Mouse (Mus musculus): ENCODE measurements around the gene Clcc1. TPM values are rescaled to one million over a fixed set of nuclear protein-coding genes. Genes with fewer than 3 reads are reported as not detected.
"Not testable (repeated sequence)": the region's sequence is repeated elsewhere in the genome, so short reads cannot be mapped to it uniquely, and the experiment has no call there.

The Clcc1 gene
- polyA plus RNA-seq, 1 experiment from 2014 or later: 44.6 TPM

GRCm38 (mm10) chr3:108658612-108659011 is 4.9 kb downstream of the Clcc1 start:
- 0 out of 2 replicates have a peak, but pooled peaks cover 6% of the 10 kb centered on the region for H3K9me3 ChIP-seq (replicated peaks)
- H3K27ac ChIP-seq: no peak overlapping the region
- no peak overlapping the region for H3K9ac ChIP-seq
- peaks cover 14% of the 10 kb centered on the region for H3K4me1 ChIP-seq (replicated peaks)
- ATAC-seq (ENCODE audit: low read depth) (no peak), DNase-seq (no peak)
- H3K27me3 ChIP-seq: no peaks in the 10 kb centered on the region
- H3K4me2 ChIP-seq: no peak overlapping the region
- H3K36me3 ChIP-seq: peaks cover 46% of the 10 kb centered on the region
- 89% methylated on average over 9 of the region's 9 CpGs for WGBS (ENCODE audit: insufficient replicate concordance)
- no peak overlapping the region for H3K4me3 ChIP-seq (replicated peaks)

DNA sequence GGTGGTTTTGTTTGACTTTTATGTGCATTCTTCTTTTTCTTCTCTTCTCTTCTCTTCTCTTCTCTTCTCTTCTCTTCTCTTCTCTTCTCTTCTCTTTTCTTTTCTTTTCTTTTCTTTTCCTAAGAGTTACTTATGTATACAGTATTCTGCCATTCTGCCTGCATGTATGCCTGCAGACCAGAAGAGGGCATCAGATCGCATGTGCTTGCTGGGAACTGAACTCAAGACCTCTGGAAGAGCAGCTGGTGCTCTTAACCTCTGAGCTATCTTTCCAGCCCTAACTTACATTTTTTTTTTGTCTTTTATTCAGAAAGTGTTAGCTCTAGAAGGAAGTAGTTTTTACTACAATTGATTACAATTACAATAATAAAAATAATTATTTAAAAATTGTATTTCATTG is 7.2 kb downstream of the Clcc1 start:
- H3K4me2 ChIP-seq: no peak overlapping the region
- H3K9ac ChIP-seq: no peak overlapping the region
- no peak overlapping the region for H3K4me3 ChIP-seq (replicated peaks)
- ATAC-seq (ENCODE audit: low read depth): no peak
- no peak for DNase-seq
- peaks cover 63% of the 10 kb centered on the region for H3K36me3 ChIP-seq
- H3K27me3 ChIP-seq: no peaks in the 10 kb centered on the region
- WGBS (ENCODE audit: insufficient replicate concordance): 70% methylated on average over 1 of the region's 1 CpGs
- H3K27ac ChIP-seq: no peak overlapping the region
- H3K9me3 ChIP-seq (replicated peaks): 0 out of 2 replicates have a peak, but pooled peaks cover 6% of the 10 kb centered on the region
- H3K4me1 ChIP-seq (replicated peaks): no peaks in the 10 kb centered on the region

- Histone ChIP-seq H3K36me3 (peaks cover 91% of the 10 kb centered on the region), H3K4me1 (replicated peaks) (no peaks in the 10 kb centered on the region), H3K4me3 (replicated peaks) (no peak overlapping the region), H3K27me3 (no peaks in the 10 kb centered on the region), H3K9ac (no peak overlapping the region), H3K4me2 (no peak overlapping the region), H3K27ac (no peak overlapping the region), H3K9me3 (replicated peaks) (no peaks in the 10 kb centered on the region)
- ATAC-seq (ENCODE audit: low read depth) (no peak), DNase-seq (no peak)
- WGBS (ENCODE audit: insufficient replicate concordance): 78% methylated on average over 4 of the region's 4 CpGs
Observed at GRCm38 (mm10) chr3:108676616-108677015, 22.9 kb downstream of the Clcc1 start.

GRCm38 (mm10) chr3:108681004-108681403 is 27.3 kb downstream of the Clcc1 start:
- Histone ChIP-seq H3K4me1 (replicated peaks) (no peaks in the 10 kb centered on the region), H3K4me2 (no peak overlapping the region), H3K27ac (no peak overlapping the region), H3K36me3 (peaks cover 94% of the 10 kb centered on the region), H3K9ac (no peak overlapping the region), H3K27me3 (no peaks in the 10 kb centered on the region), H3K9me3 (replicated peaks) (no peaks in the 10 kb centered on the region), H3K4me3 (replicated peaks) (no peak overlapping the region)
- 78% methylated on average over 4 of the region's 4 CpGs for WGBS (ENCODE audit: insufficient replicate concordance)
- ATAC-seq (ENCODE audit: low read depth): 0 out of 2 replicates have a peak, but pooled peaks have one; percentile 41
- no peak for DNase-seq

DNA sequence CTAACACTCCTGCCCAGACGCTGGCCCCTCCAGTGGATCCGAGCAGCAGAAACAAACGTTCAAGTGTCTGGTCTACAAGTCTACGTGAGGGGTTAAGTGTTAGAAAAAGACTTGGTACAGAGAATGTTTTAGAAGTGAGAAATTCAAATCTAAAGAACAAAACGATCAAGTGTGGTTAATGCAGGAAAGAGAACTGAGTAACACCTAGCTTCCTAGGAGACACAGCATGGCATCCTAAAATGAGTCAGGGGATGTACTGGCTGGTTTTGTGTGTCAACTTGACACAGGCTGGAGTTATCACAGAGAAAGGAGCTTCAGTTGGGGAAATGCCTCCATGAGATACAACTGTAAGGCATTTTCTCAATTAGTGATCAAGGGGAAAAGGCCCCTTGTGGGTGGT is 29.9 kb downstream of the Clcc1 start:
- not testable (repeated sequence) for DNase-seq; H3K9ac ChIP-seq; H3K27ac ChIP-seq; H3K4me2 ChIP-seq; H3K9me3 ChIP-seq (replicated peaks); H3K4me1 ChIP-seq (replicated peaks); H3K4me3 ChIP-seq (replicated peaks); ATAC-seq (ENCODE audit: low read depth); H3K27me3 ChIP-seq
- peaks cover 91% of the 10 kb centered on the region for H3K36me3 ChIP-seq
- 86% methylated on average over 5 of the region's 5 CpGs for WGBS (ENCODE audit: insufficient replicate concordance)

GRCm38 (mm10) chr3:108685701-108686100 is 32.0 kb downstream of the Clcc1 start:
- Histone ChIP-seq H3K27me3 (no peaks in the 10 kb centered on the region), H3K4me2 (no peak overlapping the region), H3K9me3 (replicated peaks) (no peaks in the 10 kb centered on the region), H3K9ac (no peak overlapping the region), H3K36me3 (peaks cover 88% of the 10 kb centered on the region), H3K4me3 (replicated peaks) (no peak overlapping the region), H3K4me1 (replicated peaks) (no peaks in the 10 kb centered on the region), H3K27ac (no peak overlapping the region)
- DNase-seq (no peak), ATAC-seq (ENCODE audit: low read depth) (no peak)
- WGBS (ENCODE audit: insufficient replicate concordance): 95% methylated on average over 7 of the region's 7 CpGs

DNA sequence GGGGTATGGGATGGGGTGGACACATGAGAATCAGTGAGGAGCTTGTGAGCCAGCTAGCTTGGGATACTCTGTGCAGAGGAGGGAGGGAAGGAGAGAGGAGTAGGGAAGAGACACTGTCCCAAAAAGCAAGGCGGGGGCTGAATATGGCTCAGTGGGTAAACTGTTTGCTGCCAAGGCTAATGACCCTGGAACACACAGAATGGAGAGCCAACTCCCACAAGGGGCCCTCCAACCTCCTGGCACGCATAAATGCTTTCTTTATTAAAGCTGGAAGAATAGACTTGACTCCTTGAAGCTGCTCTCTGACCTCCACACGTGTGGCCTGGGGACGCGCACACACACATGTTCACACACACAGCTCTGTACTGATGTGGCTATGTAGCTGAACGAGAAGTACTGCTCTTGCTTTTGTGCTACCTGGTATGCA is 35.3 kb downstream of the Clcc1 start:
- no peak overlapping the region for H3K4me2 ChIP-seq
- 79% methylated on average over 6 of the region's 6 CpGs for WGBS (ENCODE audit: insufficient replicate concordance)
- no peaks in the 10 kb centered on the region for H3K4me1 ChIP-seq (replicated peaks)
- no peak overlapping the region for H3K4me3 ChIP-seq (replicated peaks)
- DNase-seq (no peak), ATAC-seq (ENCODE audit: low read depth) (no peak)
- no peaks in the 10 kb centered on the region for H3K9me3 ChIP-seq (replicated peaks)
- no peak overlapping the region for H3K9ac ChIP-seq
- peaks cover 67% of the 10 kb centered on the region for H3K36me3 ChIP-seq
- H3K27me3 ChIP-seq: no peaks in the 10 kb centered on the region
- no peak overlapping the region for H3K27ac ChIP-seq

DNA sequence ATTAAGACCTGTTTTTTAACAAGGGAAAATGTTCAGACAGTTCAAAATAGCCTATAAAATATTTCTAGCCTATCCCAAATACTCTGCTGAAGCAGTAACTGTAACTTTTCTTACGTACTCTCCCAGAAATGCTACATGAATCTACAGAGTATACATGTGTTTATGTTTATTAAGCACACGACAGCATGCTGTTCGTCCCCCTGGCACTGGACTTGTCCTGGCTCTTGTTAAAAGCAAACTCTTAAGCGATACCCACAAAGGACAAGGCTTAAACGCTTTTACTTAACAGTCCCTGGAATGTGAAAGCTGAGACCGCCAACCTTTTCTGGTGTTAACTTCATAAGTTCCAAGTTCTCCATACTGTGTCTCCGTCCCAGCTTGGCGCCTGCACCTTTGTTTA is 35.7 kb downstream of the Clcc1 start:
- H3K4me3 ChIP-seq (replicated peaks): no peak overlapping the region
- H3K27ac ChIP-seq: no peak overlapping the region
- no peaks in the 10 kb centered on the region for H3K27me3 ChIP-seq
- no peak for DNase-seq
- H3K9me3 ChIP-seq (replicated peaks): no peaks in the 10 kb centered on the region
- no peak overlapping the region for H3K9ac ChIP-seq
- no peaks in the 10 kb centered on the region for H3K4me1 ChIP-seq (replicated peaks)
- no peak overlapping the region for H3K4me2 ChIP-seq
- WGBS (ENCODE audit: insufficient replicate concordance): 88% methylated on average over 8 of the region's 8 CpGs
- peaks cover 67% of the 10 kb centered on the region for H3K36me3 ChIP-seq
- ATAC-seq (ENCODE audit: low read depth): no peak

DNA sequence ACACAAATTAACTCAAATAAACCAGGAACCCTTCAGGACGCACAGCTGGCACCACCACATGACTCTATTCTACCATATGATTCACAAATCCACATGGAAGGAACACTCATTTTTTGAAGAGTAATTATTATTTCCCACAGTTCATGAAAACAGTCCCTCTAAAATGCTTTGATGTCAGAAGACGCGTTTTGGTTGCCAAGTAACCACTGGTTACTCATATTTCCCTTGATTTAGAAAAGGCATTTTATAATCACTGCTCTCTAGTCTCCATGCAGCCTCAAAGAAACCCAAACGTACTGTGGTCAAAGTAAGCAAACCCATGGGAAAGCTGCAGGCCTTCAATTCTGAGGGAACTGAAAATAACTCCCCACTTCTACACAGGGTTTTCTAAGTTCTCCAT is 36.3 kb downstream of the Clcc1 start:
- Histone ChIP-seq H3K9me3 (replicated peaks) (no peaks in the 10 kb centered on the region), H3K27ac (no peak overlapping the region), H3K36me3 (peaks cover 70% of the 10 kb centered on the region), H3K4me1 (replicated peaks) (no peaks in the 10 kb centered on the region), H3K4me2 (no peak overlapping the region), H3K4me3 (replicated peaks) (no peak overlapping the region), H3K27me3 (no peaks in the 10 kb centered on the region), H3K9ac (no peak overlapping the region)
- ATAC-seq (ENCODE audit: low read depth): no peak
- no peak for DNase-seq
- 84% methylated on average over 4 of the region's 4 CpGs for WGBS (ENCODE audit: insufficient replicate concordance)

DNA sequence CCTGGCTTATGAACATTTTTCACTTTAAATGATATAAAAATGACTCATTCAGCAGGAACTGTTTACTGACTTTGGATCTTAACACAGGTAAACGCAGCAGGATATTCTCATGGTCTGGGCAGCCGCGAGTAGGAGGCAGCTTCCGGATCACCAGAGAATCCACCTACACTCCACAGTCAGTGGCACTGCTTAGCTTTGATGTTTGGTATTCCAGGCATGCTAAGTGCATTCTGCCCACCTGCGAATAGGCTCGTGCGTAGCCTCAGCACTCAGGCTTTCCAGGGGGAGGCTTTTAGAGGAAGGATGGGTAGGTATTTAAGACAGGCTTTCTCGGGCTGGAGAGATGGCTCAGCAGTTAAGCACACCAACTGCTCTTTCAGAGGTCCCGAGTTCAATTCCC is 40.6 kb downstream of the Clcc1 start:
- no peak for DNase-seq

DNA sequence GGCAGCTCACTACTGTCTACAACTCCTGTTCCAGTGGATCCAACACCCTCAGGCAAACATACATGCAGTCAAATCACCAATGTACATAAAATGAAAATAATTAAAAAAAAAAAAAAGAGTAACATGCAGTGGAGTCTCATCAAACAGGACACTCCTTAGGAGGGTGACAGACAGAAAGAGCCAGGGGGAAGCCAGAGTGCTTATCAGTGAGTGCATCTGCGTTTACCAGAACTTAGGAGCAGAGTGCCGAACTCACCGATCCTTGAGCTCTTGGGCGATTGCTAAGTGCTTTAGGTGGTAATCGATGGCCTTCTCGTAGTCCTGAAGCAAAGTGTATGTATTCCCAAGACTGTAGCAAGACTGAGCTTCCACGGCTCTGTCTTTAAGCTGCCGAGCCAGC is 44.9 kb downstream of the Clcc1 start:
- Histone ChIP-seq H3K4me3 (replicated peaks) (no peak overlapping the region), H3K4me2 (no peak overlapping the region), H3K27ac (no peak overlapping the region), H3K4me1 (replicated peaks) (peaks cover 8% of the 10 kb centered on the region), H3K9me3 (replicated peaks) (no peaks in the 10 kb centered on the region), H3K36me3 (peaks cover 85% of the 10 kb centered on the region), H3K27me3 (no peaks in the 10 kb centered on the region), H3K9ac (no peak overlapping the region)
- DNase-seq (no peak), ATAC-seq (ENCODE audit: low read depth) (0 out of 2 replicates have a peak, but pooled peaks have one; percentile 45)
- 66% methylated on average over 8 of the region's 8 CpGs for WGBS (ENCODE audit: insufficient replicate concordance)

More for the DNA sequence above, 40.6 kb downstream of the Clcc1 start:
- H3K27me3 ChIP-seq: no peaks in the 10 kb centered on the region
- ATAC-seq (ENCODE audit: low read depth): no peak
- H3K27ac ChIP-seq: no peak overlapping the region
- no peak overlapping the region for H3K4me2 ChIP-seq
- 87% methylated on average over 9 of the region's 9 CpGs for WGBS (ENCODE audit: insufficient replicate concordance)
- H3K4me1 ChIP-seq (replicated peaks): peaks cover 8% of the 10 kb centered on the region
- no peak overlapping the region for H3K9ac ChIP-seq
- peaks cover 69% of the 10 kb centered on the region for H3K36me3 ChIP-seq
- no peaks in the 10 kb centered on the region for H3K9me3 ChIP-seq (replicated peaks)
- no peak overlapping the region for H3K4me3 ChIP-seq (replicated peaks)

DNA sequence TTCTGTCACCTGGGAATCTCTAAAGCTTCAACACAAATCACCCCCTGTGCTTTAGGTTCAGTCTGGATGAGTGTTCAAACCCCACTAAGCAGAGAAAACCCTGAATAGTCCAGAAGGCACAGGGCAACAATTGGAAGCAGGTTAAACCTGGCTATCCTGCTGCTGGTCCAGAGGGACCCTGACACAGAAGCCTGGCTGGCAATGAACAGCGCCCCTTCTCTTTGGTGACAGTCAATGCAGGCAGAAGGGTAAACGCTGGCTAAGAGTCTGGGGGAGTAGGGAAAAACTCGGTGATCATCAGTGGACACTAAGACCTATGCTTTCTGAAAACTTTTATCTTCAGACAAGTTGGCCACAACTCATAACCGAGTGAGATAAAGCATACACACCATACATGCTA is 46.1 kb downstream of the Clcc1 start:
- Histone ChIP-seq H3K9me3 (replicated peaks) (no peaks in the 10 kb centered on the region), H3K4me3 (replicated peaks) (no peak overlapping the region), H3K4me1 (replicated peaks) (peaks cover 8% of the 10 kb centered on the region), H3K27me3 (no peaks in the 10 kb centered on the region), H3K4me2 (no peak overlapping the region), H3K9ac (no peak overlapping the region), H3K27ac (no peak overlapping the region), H3K36me3 (peaks cover 75% of the 10 kb centered on the region)
- ATAC-seq (ENCODE audit: low read depth): no peak
- no peak for DNase-seq
- 85% methylated on average over 4 of the region's 4 CpGs for WGBS (ENCODE audit: insufficient replicate concordance)

All from liver, embryonic 13.5 days (tissue).